Mouse (Mus musculus): ENCODE measurements at regions not wholly inside any gene's neighbourhood (a gene's known extent, or its start where the extent isn't known, plus 50 kb on each side); places are given as distances from the start of the nearest gene placed in this dataset.
A peak's percentile ranks its signal among the peaks of the same experiment; 100 is the strongest.

- no peaks in the 10 kb centered on the region for H3K9me3 ChIP-seq
- no peak overlapping the region for H3K4me3 ChIP-seq
- WGBS: 47% methylated on average over 2 of the region's 2 CpGs
- no peaks in the 10 kb centered on the region for H3K36me3 ChIP-seq
- no peak for ATAC-seq (ENCODE audit: insufficient number of reproducible peaks, insufficient read depth, low FRiP score, low TSS enrichment, low read depth)
- H3K4me1 ChIP-seq: peaks cover 15% of the 10 kb centered on the region
- no peaks in the 10 kb centered on the region for H3K27me3 ChIP-seq
- H3K4me2 ChIP-seq: no peak overlapping the region
- no peak overlapping the region for H3K27ac ChIP-seq
- H3K9ac ChIP-seq: no peak overlapping the region
These were observed 87.9 kb upstream of the 1110032F04Rik start for GRCm38 (mm10) chr3:68781466-68781865.

GRCm38 (mm10) chr3:68782363-68782762 lies 87.0 kb upstream of the 1110032F04Rik start:
- ATAC-seq (ENCODE audit: insufficient number of reproducible peaks, insufficient read depth, low FRiP score, low TSS enrichment, low read depth): no peak
- H3K27ac ChIP-seq: peak overlapping the region; percentile 30; the same call in 1 of the 2 replicates
- 14% methylated on average over 4 of the region's 4 CpGs for WGBS

GRCm38 (mm10) chr3:68783666-68784416 lies 85.5 kb upstream of the 1110032F04Rik start:
- Histone ChIP-seq H3K27me3 (no peaks in the 10 kb centered on the region), H3K4me3 (no peak overlapping the region), H3K9ac (no peak overlapping the region), H3K4me1 (peaks cover 18% of the 10 kb centered on the region), H3K36me3 (no peaks in the 10 kb centered on the region), H3K27ac (0 out of 2 replicates have a peak overlapping the region, but pooled peaks have one; percentile 22), H3K9me3 (no peaks in the 10 kb centered on the region), H3K4me2 (no peak overlapping the region)
- WGBS: 44% methylated on average over 7 of the region's 7 CpGs
- ATAC-seq (ENCODE audit: insufficient number of reproducible peaks, insufficient read depth, low FRiP score, low TSS enrichment, low read depth): no peak

More at GRCm38 (mm10) chr3:68782363-68782762, 87.0 kb upstream of the 1110032F04Rik start:
- Histone ChIP-seq H3K9me3 (no peaks in the 10 kb centered on the region), H3K4me1 (peaks cover 15% of the 10 kb centered on the region), H3K4me3 (no peak overlapping the region), H3K9ac (no peak overlapping the region), H3K36me3 (no peaks in the 10 kb centered on the region), H3K27me3 (no peaks in the 10 kb centered on the region), H3K4me2 (no peak overlapping the region)

GRCm38 (mm10) chr3:68786771-68787170 lies 82.6 kb upstream of the 1110032F04Rik start:
- H3K27me3 ChIP-seq: no peaks in the 10 kb centered on the region
- H3K9ac ChIP-seq: no peak overlapping the region
- no peak overlapping the region for H3K27ac ChIP-seq
- ATAC-seq (ENCODE audit: insufficient number of reproducible peaks, insufficient read depth, low FRiP score, low TSS enrichment, low read depth): no peak
- WGBS: 84% methylated on average over 3 of the region's 3 CpGs
- H3K4me3 ChIP-seq: no peak overlapping the region
- peaks cover 18% of the 10 kb centered on the region for H3K4me1 ChIP-seq
- no peaks in the 10 kb centered on the region for H3K9me3 ChIP-seq
- H3K36me3 ChIP-seq: no peaks in the 10 kb centered on the region
- H3K4me2 ChIP-seq: no peak overlapping the region

- Histone ChIP-seq H3K4me3 (no peak overlapping the region), H3K9me3 (no peaks in the 10 kb centered on the region), H3K4me1 (peaks cover 14% of the 10 kb centered on the region), H3K27me3 (no peaks in the 10 kb centered on the region), H3K4me2 (no peak overlapping the region), H3K27ac (no peak overlapping the region), H3K9ac (no peak overlapping the region), H3K36me3 (no peaks in the 10 kb centered on the region)
- 51% methylated on average over 10 of the region's 10 CpGs for WGBS
- ATAC-seq (ENCODE audit: insufficient number of reproducible peaks, insufficient read depth, low FRiP score, low TSS enrichment, low read depth): no peak
These were observed 81.8 kb upstream of the 1110032F04Rik start for GRCm38 (mm10) chr3:68787385-68788175.

GRCm38 (mm10) chr3:68789491-68789890 lies 79.9 kb upstream of the 1110032F04Rik start:
- H3K27ac ChIP-seq: no peak overlapping the region
- H3K36me3 ChIP-seq: no peaks in the 10 kb centered on the region
- no peak overlapping the region for H3K4me3 ChIP-seq
- H3K9me3 ChIP-seq: no peaks in the 10 kb centered on the region
- ATAC-seq (ENCODE audit: insufficient number of reproducible peaks, insufficient read depth, low FRiP score, low TSS enrichment, low read depth): no peak
- no peak overlapping the region for H3K9ac ChIP-seq
- no peaks in the 10 kb centered on the region for H3K27me3 ChIP-seq
- no peak overlapping the region for H3K4me2 ChIP-seq
- WGBS: 63% methylated on average over 6 of the region's 6 CpGs
- peaks cover 7% of the 10 kb centered on the region; the same call in 1 of the 2 replicates for H3K4me1 ChIP-seq

GRCm38 (mm10) chr3:68790466-68790865 lies 78.9 kb upstream of the 1110032F04Rik start:
- Histone ChIP-seq H3K4me2 (no peak overlapping the region), H3K9ac (no peak overlapping the region), H3K4me3 (no peak overlapping the region), H3K9me3 (no peaks in the 10 kb centered on the region), H3K27ac (no peak overlapping the region), H3K4me1 (peaks cover 7% of the 10 kb centered on the region; the same call in 1 of the 2 replicates), H3K36me3 (no peaks in the 10 kb centered on the region), H3K27me3 (no peaks in the 10 kb centered on the region)
- WGBS: 88% methylated on average over 4 of the region's 4 CpGs
- ATAC-seq (ENCODE audit: insufficient number of reproducible peaks, insufficient read depth, low FRiP score, low TSS enrichment, low read depth): no peak

- Histone ChIP-seq H3K4me1 (peaks cover 4% of the 10 kb centered on the region; the same call in 1 of the 2 replicates), H3K27ac (no peak overlapping the region)
- WGBS: 78% methylated on average over 4 of the region's 4 CpGs
These were observed 76.5 kb upstream of the 1110032F04Rik start for GRCm38 (mm10) chr3:68792883-68793282.

GRCm38 (mm10) chr3:68793923-68794322 lies 75.5 kb upstream of the 1110032F04Rik start:
- Histone ChIP-seq H3K27me3 (no peaks in the 10 kb centered on the region), H3K9ac (no peak overlapping the region), H3K4me3 (no peak overlapping the region), H3K27ac (no peak overlapping the region), H3K4me1 (peaks cover 4% of the 10 kb centered on the region; the same call in 1 of the 2 replicates), H3K4me2 (no peak overlapping the region), H3K9me3 (no peaks in the 10 kb centered on the region), H3K36me3 (no peaks in the 10 kb centered on the region)
- 65% methylated on average over 2 of the region's 2 CpGs for WGBS
- no peak for ATAC-seq (ENCODE audit: insufficient number of reproducible peaks, insufficient read depth, low FRiP score, low TSS enrichment, low read depth)

More at GRCm38 (mm10) chr3:68792883-68793282, 76.5 kb upstream of the 1110032F04Rik start:
- ATAC-seq (ENCODE audit: insufficient number of reproducible peaks, insufficient read depth, low FRiP score, low TSS enrichment, low read depth): no peak
- H3K9ac ChIP-seq: no peak overlapping the region
- no peak overlapping the region for H3K4me3 ChIP-seq
- H3K36me3 ChIP-seq: no peaks in the 10 kb centered on the region
- H3K4me2 ChIP-seq: no peak overlapping the region
- no peaks in the 10 kb centered on the region for H3K27me3 ChIP-seq
- no peaks in the 10 kb centered on the region for H3K9me3 ChIP-seq

- peaks cover 4% of the 10 kb centered on the region; the same call in 1 of the 2 replicates for H3K4me1 ChIP-seq
- no peak overlapping the region for H3K4me3 ChIP-seq
- no peak overlapping the region for H3K27ac ChIP-seq
- H3K36me3 ChIP-seq: no peaks in the 10 kb centered on the region
- H3K4me2 ChIP-seq: no peak overlapping the region
- H3K9me3 ChIP-seq: no peaks in the 10 kb centered on the region
- 45% methylated on average over 4 of the region's 4 CpGs for WGBS
- H3K27me3 ChIP-seq: no peaks in the 10 kb centered on the region
- no peak overlapping the region for H3K9ac ChIP-seq
- no peak for ATAC-seq (ENCODE audit: insufficient number of reproducible peaks, insufficient read depth, low FRiP score, low TSS enrichment, low read depth)
These were observed 74.9 kb upstream of the 1110032F04Rik start for GRCm38 (mm10) chr3:68794380-68795014.

GRCm38 (mm10) chr3:68795641-68796040 lies 73.7 kb upstream of the 1110032F04Rik start:
- Histone ChIP-seq H3K9me3 (no peaks in the 10 kb centered on the region), H3K4me3 (no peak overlapping the region), H3K4me2 (no peak overlapping the region), H3K4me1 (peaks cover 4% of the 10 kb centered on the region; the same call in 1 of the 2 replicates), H3K27me3 (no peaks in the 10 kb centered on the region), H3K36me3 (no peaks in the 10 kb centered on the region), H3K9ac (no peak overlapping the region), H3K27ac (no peak overlapping the region)
- WGBS: 70% methylated on average over 3 of the region's 3 CpGs
- ATAC-seq (ENCODE audit: insufficient number of reproducible peaks, insufficient read depth, low FRiP score, low TSS enrichment, low read depth): no peak

Data from embryonic facial prominence, embryonic 13.5 days (tissue).